In the genomic region with DNA sequence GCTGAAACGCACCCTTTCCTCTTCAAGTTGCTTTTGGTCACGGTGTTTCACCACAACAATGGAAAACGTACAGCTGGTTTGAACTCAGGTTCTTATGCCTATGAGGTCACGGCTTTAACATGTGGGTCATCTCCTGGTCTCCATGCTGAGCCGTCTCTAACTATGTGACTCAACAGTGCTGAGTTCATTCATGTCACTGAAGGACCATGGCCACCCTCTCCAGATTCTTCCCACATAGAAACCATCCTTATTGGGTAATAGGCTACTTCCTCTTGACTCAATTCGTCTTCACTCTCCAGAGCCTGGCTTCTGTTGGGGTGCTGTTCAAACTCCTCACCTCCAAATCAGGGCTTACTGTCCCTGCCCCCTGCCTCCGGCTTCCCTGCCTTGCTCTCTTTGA, we compare ENCODE assay signal across 24 mouse cellular contexts. TPM values are rescaled to one million over a fixed set of nuclear protein-coding genes. Genes with fewer than 3 reads are reported as not detected.
A peak's percentile ranks its signal among the peaks of the same experiment; 100 is the strongest.
DNase-seq lines count a peak whose midpoint lies in the region; ATAC-seq and TF ChIP-seq lines count a peak whose summit lies in the region.
"Had no signal": no experiment of that assay in that cellular context is flagged by ENCODE, and none has a peak within 500 bp of the region (broad histone marks: within the 10 kb centered on the region; RNA-seq: fewer than 3 reads in every experiment).

No protein-coding gene starts in this region.

- no peak for DNase-seq in lung, embryonic 14.5 days
- no peak for DNase-seq in lung, postnatal 25 days (ENCODE audit: low spot score)
- peak; percentile 7 for DNase-seq in neural tube, embryonic 11.5 days (ENCODE audit: low spot score)
- no peak for DNase-seq in spleen, postnatal 10 days (ENCODE audit: low spot score in 2 of 2)
- DNase-seq: adrenal gland, postnatal 14 days; cerebellum, adult 2 months; cerebellum, postnatal 25 days; embryo, embryonic 11 days; gastrocnemius, postnatal 25 days; heart, postnatal 36 days; kidney, adult 8-10 months; kidney, postnatal 14 days; left cerebral cortex, postnatal 4 days; right cerebral cortex, postnatal 4 days; thymus, postnatal 25 days had no signal

- no peak overlapping the region for H3K4me3 ChIP-seq in lung, embryonic 14.5 days (ENCODE audit: low read depth, low read length)
- H3K4me3 ChIP-seq in neural tube, embryonic 11.5 days (ENCODE audit: low read depth, low read length) = no peak overlapping the region
- H3K4me3 ChIP-seq in neural tube, embryonic 15.5 days (replicated peaks) = no peak overlapping the region
- H3K4me3 ChIP-seq: embryonic facial prominence, embryonic 15.5 days; forebrain, embryonic 10.5 days; hindbrain, embryonic 15.5 days; neural tube, embryonic 12.5 days; stomach, embryonic 15.5 days had no signal

- no peaks in the 10 kb centered on the region for H3K9me3 ChIP-seq in lung, embryonic 14.5 days (ENCODE audit: low read depth, low read length)
- H3K9me3 ChIP-seq in neural tube, embryonic 11.5 days (ENCODE audit: control insufficient read depth, low read length) = no peaks in the 10 kb centered on the region
- no peaks in the 10 kb centered on the region for H3K9me3 ChIP-seq in neural tube, embryonic 15.5 days (replicated peaks)
- H3K9me3 ChIP-seq: embryonic facial prominence, embryonic 15.5 days; hindbrain, embryonic 15.5 days; stomach, embryonic 15.5 days had no signal

- no peak for ATAC-seq in lung, embryonic 14.5 days (ENCODE audit: insufficient read depth)
- no peak for ATAC-seq in neural tube, embryonic 11.5 days (ENCODE audit: insufficient read depth, low FRiP score, low TSS enrichment)
- ATAC-seq in neural tube, embryonic 15.5 days (ENCODE audit: low FRiP score) = no peak
- ATAC-seq in megakaryocyte, adult 5-6 weeks (ENCODE audit: poor library complexity, severe bottlenecking) = peak; percentile 76
- no peak for ATAC-seq in erythroblast, adult 5-6 weeks (replicated peaks; ENCODE audit: low FRiP score, poor library complexity, severe bottlenecking)

- no peaks in the 10 kb centered on the region for H3K4me1 ChIP-seq in lung, embryonic 14.5 days (ENCODE audit: insufficient read depth)
- H3K4me1 ChIP-seq in neural tube, embryonic 11.5 days (ENCODE audit: control insufficient read depth, insufficient read depth, low read length) = peaks cover 6% of the 10 kb centered on the region
- H3K4me1 ChIP-seq in neural tube, embryonic 15.5 days = peaks cover 23% of the 10 kb centered on the region

- no peaks in the 10 kb centered on the region for H3K27me3 ChIP-seq in lung, embryonic 14.5 days (ENCODE audit: insufficient read depth, low read length)
- no peaks in the 10 kb centered on the region for H3K27me3 ChIP-seq in neural tube, embryonic 11.5 days (ENCODE audit: control insufficient read depth, insufficient read depth, low read length)
- no peaks in the 10 kb centered on the region for H3K27me3 ChIP-seq in neural tube, embryonic 15.5 days (replicated peaks)
- H3K27me3 ChIP-seq: embryonic facial prominence, embryonic 15.5 days; hindbrain, embryonic 15.5 days; neural tube, embryonic 12.5 days; stomach, embryonic 15.5 days had no signal

- H3K9ac ChIP-seq in lung, embryonic 14.5 days = no peak overlapping the region
- no peak overlapping the region for H3K9ac ChIP-seq in neural tube, embryonic 11.5 days (ENCODE audit: low read length)
- no peak overlapping the region for H3K9ac ChIP-seq in neural tube, embryonic 15.5 days (replicated peaks)
- H3K9ac ChIP-seq: embryonic facial prominence, embryonic 15.5 days; hindbrain, embryonic 15.5 days; neural tube, embryonic 12.5 days; stomach, embryonic 15.5 days had no signal

- TF ChIP-seq CTCF in lung, embryonic 14.5 days (IDR thresholded peaks at IDR 0.05; ENCODE audit: low read depth) = no peak

- WGBS in lung, embryonic 14.5 days = 82% methylated on average over 7 of the region's 7 CpGs
- 79% methylated on average over 7 of the region's 7 CpGs for WGBS in neural tube, embryonic 11.5 days
- WGBS in neural tube, embryonic 15.5 days = 82% methylated on average over 7 of the region's 7 CpGs

- peak overlapping the region; percentile 71; the same call in 1 of the 2 replicates for H3K27ac ChIP-seq in lung, embryonic 14.5 days (ENCODE audit: low read depth)
- H3K27ac ChIP-seq in neural tube, embryonic 11.5 days (ENCODE audit: low read depth, low read length) = no peak overlapping the region
- H3K27ac ChIP-seq in neural tube, embryonic 15.5 days (replicated peaks) = no peak overlapping the region
- H3K27ac ChIP-seq: forebrain, embryonic 10.5 days; hindbrain, embryonic 15.5 days; neural tube, embryonic 12.5 days had no signal

- no peak overlapping the region for H3K4me2 ChIP-seq in lung, embryonic 14.5 days
- no peak overlapping the region for H3K4me2 ChIP-seq in neural tube, embryonic 11.5 days (ENCODE audit: low read depth)
- H3K4me2 ChIP-seq in neural tube, embryonic 15.5 days = no peak overlapping the region
- H3K4me2 ChIP-seq: embryonic facial prominence, embryonic 15.5 days; hindbrain, embryonic 15.5 days; liver, embryonic 11.5 days; neural tube, embryonic 12.5 days; stomach, embryonic 15.5 days had no signal

- H3K36me3 ChIP-seq in lung, embryonic 14.5 days (ENCODE audit: insufficient read depth) = no peaks in the 10 kb centered on the region
- no peaks in the 10 kb centered on the region for H3K36me3 ChIP-seq in neural tube, embryonic 11.5 days (ENCODE audit: control insufficient read depth, insufficient read depth, low read length)
- H3K36me3 ChIP-seq in neural tube, embryonic 15.5 days = no peaks in the 10 kb centered on the region
- H3K36me3 ChIP-seq: embryonic facial prominence, embryonic 15.5 days; forebrain, embryonic 10.5 days; hindbrain, embryonic 15.5 days; neural tube, embryonic 12.5 days; stomach, embryonic 15.5 days had no signal

RNA-seq across cellular contexts. Expression of a gene that starts 27.5 kb away (rescaled TPM):
- polyA plus RNA-seq in lung, embryonic 14.5 days (2014; fragmentation: Nextera tagmentation; extraction: Ambion mirVana) = 1.5 and 1.7 TPM in 2 replicates
- polyA plus RNA-seq in neural tube, embryonic 11.5 days (2014; fragmentation: Nextera tagmentation; extraction: Ambion mirVana) = 0.53 and 0.78 TPM in 2 replicates
- polyA plus RNA-seq in neural tube, embryonic 15.5 days (2015; fragmentation: Nextera tagmentation; extraction: Ambion mirVana) = 1.1 and 17.3 TPM in 2 replicates
- total RNA-seq in megakaryocyte, adult 5-6 weeks (2015) = 54.9 and 59.6 TPM in 2 replicates
- 147 and 225 TPM in 2 replicates for total RNA-seq in megakaryocyte, adult 5-6 weeks (2017)
- total RNA-seq in erythroblast, adult 5-6 weeks (2015; ENCODE audit: low replicate concordance) = 19.0 and 34.7 TPM in 2 replicates
- total RNA-seq in erythroblast, adult 5-6 weeks (2017; ENCODE audit: low replicate concordance) = 31.6 and 48.8 TPM in 2 replicates
